Mouse (Mus musculus) hindbrain, embryonic 10.5 days (tissue): ENCODE data around the gene Cd300ld3. TPM values are rescaled to one million over a fixed set of nuclear protein-coding genes. Genes with fewer than 3 reads are reported as not detected.
A peak's percentile ranks its signal among the peaks of the same experiment; 100 is the strongest.

Experiments used
- DNase-seq: peaks from one replicate; pipeline ENCODE4 v3.0.0-alpha.2; 2017; ENCODE audit warnings: low spot score
- H3K27ac ChIP-seq: fragments of 300-500 bp; sonication (generic); 2 replicates; pipeline ENCODE4 v1.5.1; 2016; ENCODE audit warnings: mild to moderate bottlenecking, moderate library complexity
- H3K27me3 ChIP-seq: fragments of 300-500 bp; sonication (generic); 2 replicates; pipeline ENCODE4 v1.6.1; 2016; ENCODE audit warnings: mild to moderate bottlenecking; ENCODE audit not compliant: poor library complexity, insufficient read depth, severe bottlenecking
- H3K36me3 ChIP-seq: fragments of 300-500 bp; sonication (generic); 2 replicates; pipeline ENCODE4 v1.6.1; 2016; ENCODE audit warnings: mild to moderate bottlenecking, moderate library complexity
- H3K4me1 ChIP-seq: fragments of 300-500 bp; sonication (generic); replicated peaks from 2 replicates; pipeline ENCODE4 v1.6.1; 2016; ENCODE audit warnings: mild to moderate bottlenecking
- H3K4me3 ChIP-seq: fragments of 300-500 bp; sonication (generic); 2 replicates; pipeline ENCODE4 v1.5.1; 2016; ENCODE audit warnings: mild to moderate bottlenecking, moderate library complexity
- H3K9me3 ChIP-seq: fragments of 300-500 bp; sonication (generic); 2 replicates; pipeline ENCODE4 v1.6.1; 2016; ENCODE audit warnings: mild to moderate bottlenecking, moderate library complexity
- WGBS: fragments of 180-500 bp; shearing (Covaris S2); methylation state at CpG from one replicate; pipeline ENCODE4 v1.1.7; 2016; 5-methylcytosine and 5-hydroxymethylcytosine counted together
- polyA plus RNA-seq: library from polyadenylated mRNA; unstranded; fragments of >200 nt; fragmentation: Nextera tagmentation; extraction: Ambion mirVana; gene quantifications from 2 replicates; pipeline ENCODE4 v1.2.1, GENCODE M21; 2016

Cd300ld3 gene
- polyA plus RNA-seq, 1 experiment from 2014 or later, result not detected

- Histone ChIP-seq H3K9me3 (no peaks in the 10 kb centered on the region), H3K27me3 (peaks cover 46% of the 10 kb centered on the region), H3K4me1 (peaks cover 30% of the 10 kb centered on the region), H3K4me3 (no peak overlapping the region), H3K27ac (no peak overlapping the region), H3K36me3 (no peaks in the 10 kb centered on the region)
- WGBS, result 76% methylated on average over 5 of the region's 5 CpGs
- no peak for DNase-seq
Observed at GRCm38 (mm10) chr11:115075859-115076258, 27.6 kb upstream of the Cd300ld3 start.

- Histone ChIP-seq H3K27me3 (peaks cover 51% of the 10 kb centered on the region), H3K4me3 (no peak overlapping the region), H3K36me3 (no peaks in the 10 kb centered on the region), H3K4me1 (peaks cover 35% of the 10 kb centered on the region), H3K27ac (no peak overlapping the region), H3K9me3 (no peaks in the 10 kb centered on the region)
- DNase-seq, result no peak
- 83% methylated on average over 7 of the region's 7 CpGs for WGBS
Observed at GRCm38 (mm10) chr11:115075407-115075806, 27.2 kb upstream of the Cd300ld3 start.

- Histone ChIP-seq H3K27me3 (peaks cover 75% of the 10 kb centered on the region), H3K4me1 (peaks cover 41% of the 10 kb centered on the region), H3K4me3 (no peak overlapping the region), H3K9me3 (no peaks in the 10 kb centered on the region), H3K36me3 (no peaks in the 10 kb centered on the region), H3K27ac (no peak overlapping the region)
- 64% methylated on average over 5 of the region's 5 CpGs for WGBS
- DNase-seq, result no peak
Observed at GRCm38 (mm10) chr11:115073002-115073401, 24.8 kb upstream of the Cd300ld3 start.

- DNase-seq, result peak; percentile 45
- Histone ChIP-seq H3K27me3 (peaks cover 82% of the 10 kb centered on the region), H3K27ac (peak overlapping the region; percentile 84)
Observed at GRCm38 (mm10) chr11:115071631-115072294, 23.6 kb upstream of the Cd300ld3 start.

GRCm38 (mm10) chr11:115071015-115071551 lies 22.9 kb upstream of the Cd300ld3 start:
- H3K4me1 ChIP-seq, result peaks cover 41% of the 10 kb centered on the region
- H3K4me3 ChIP-seq, result peak overlapping the region; percentile 18
- 5% methylated on average over 9 of the region's 9 CpGs for WGBS
- no peaks in the 10 kb centered on the region for H3K9me3 ChIP-seq
- H3K36me3 ChIP-seq, result no peaks in the 10 kb centered on the region
- peak; percentile 74 for DNase-seq
- peak overlapping the region; percentile 84 for H3K27ac ChIP-seq
- peaks cover 79% of the 10 kb centered on the region for H3K27me3 ChIP-seq

More at GRCm38 (mm10) chr11:115071631-115072294, 23.6 kb upstream of the Cd300ld3 start:
- 16% methylated on average over 14 of the region's 14 CpGs for WGBS
- Histone ChIP-seq H3K36me3 (no peaks in the 10 kb centered on the region), H3K9me3 (no peaks in the 10 kb centered on the region), H3K4me1 (peaks cover 41% of the 10 kb centered on the region), H3K4me3 (peak overlapping the region; percentile 18)

- H3K27me3 ChIP-seq, result peaks cover 48% of the 10 kb centered on the region
- WGBS, result 71% methylated on average over 6 of the region's 6 CpGs
- peaks cover 36% of the 10 kb centered on the region for H3K4me1 ChIP-seq
- DNase-seq, result no peak
- H3K27ac ChIP-seq, result no peak overlapping the region
- H3K4me3 ChIP-seq, result no peak overlapping the region
- no peaks in the 10 kb centered on the region for H3K36me3 ChIP-seq
- H3K9me3 ChIP-seq, result no peaks in the 10 kb centered on the region
Observed at GRCm38 (mm10) chr11:115066768-115067167, 18.6 kb upstream of the Cd300ld3 start.

- Histone ChIP-seq H3K4me1 (peaks cover 16% of the 10 kb centered on the region; the same call in 1 of the 2 replicates), H3K36me3 (no peaks in the 10 kb centered on the region), H3K9me3 (no peaks in the 10 kb centered on the region), H3K4me3 (no peak within 1 kb of the TSS), H3K27me3 (peaks cover 15% of the 10 kb centered on the region), H3K27ac (no peak within 1 kb of the TSS)
- 44% methylated on average over 5 of the region's 5 CpGs for WGBS
- DNase-seq, result no peak
Observed at GRCm38 (mm10) chr11:115062077-115062476, 13.9 kb upstream of the Cd300ld3 start, which contains the start of gene Cd300e. Gene Cd300e (minus strand): TSS chr11:115062177.

- H3K36me3 ChIP-seq, result no peaks in the 10 kb centered on the region
- no peak for DNase-seq
- H3K4me3 ChIP-seq, result no peak overlapping the region
- no peaks in the 10 kb centered on the region for H3K9me3 ChIP-seq
- WGBS, result 81% methylated on average over 2 of the region's 2 CpGs
- H3K4me1 ChIP-seq, result peaks cover 16% of the 10 kb centered on the region; the same call in 1 of the 2 replicates
- H3K27me3 ChIP-seq, result peaks cover 4% of the 10 kb centered on the region; the same call in 1 of the 2 replicates
- H3K27ac ChIP-seq, result no peak overlapping the region
Observed at GRCm38 (mm10) chr11:115059797-115060196, 11.6 kb upstream of the Cd300ld3 start.

GRCm38 (mm10) chr11:115058701-115059100 lies 10.5 kb upstream of the Cd300ld3 start:
- no peaks in the 10 kb centered on the region for H3K36me3 ChIP-seq
- DNase-seq, result no peak
- WGBS, result 75% methylated on average over 4 of the region's 4 CpGs
- H3K27ac ChIP-seq, result no peak overlapping the region
- peaks cover 14% of the 10 kb centered on the region; the same call in 1 of the 2 replicates for H3K4me1 ChIP-seq
- H3K9me3 ChIP-seq, result no peaks in the 10 kb centered on the region
- H3K27me3 ChIP-seq, result peaks cover 4% of the 10 kb centered on the region; the same call in 1 of the 2 replicates
- H3K4me3 ChIP-seq, result no peak overlapping the region

- H3K4me3 ChIP-seq, result no peak overlapping the region
- H3K4me1 ChIP-seq, result no peaks in the 10 kb centered on the region
- DNase-seq, result no peak
- H3K36me3 ChIP-seq, result no peaks in the 10 kb centered on the region
- no peak overlapping the region for H3K27ac ChIP-seq
- H3K27me3 ChIP-seq, result no peaks in the 10 kb centered on the region; the same call in 1 of the 2 replicates
- H3K9me3 ChIP-seq, result no peaks in the 10 kb centered on the region
Observed at GRCm38 (mm10) chr11:115054537-115054936, 6.3 kb upstream of the Cd300ld3 start.

GRCm38 (mm10) chr11:115052991-115053390 lies 4.8 kb upstream of the Cd300ld3 start:
- Histone ChIP-seq H3K36me3 (no peaks in the 10 kb centered on the region), H3K27ac (no peak overlapping the region), H3K27me3 (no peaks in the 10 kb centered on the region; the same call in 1 of the 2 replicates), H3K4me3 (no peak overlapping the region), H3K4me1 (no peaks in the 10 kb centered on the region), H3K9me3 (no peaks in the 10 kb centered on the region)
- 94% methylated on average over 1 of the region's 1 CpGs for WGBS
- DNase-seq, result no peak

GRCm38 (mm10) chr11:115052206-115052605 lies 4.0 kb upstream of the Cd300ld3 start:
- Histone ChIP-seq H3K27ac (no peak overlapping the region), H3K9me3 (no peaks in the 10 kb centered on the region), H3K4me3 (no peak overlapping the region), H3K27me3 (no peaks in the 10 kb centered on the region; the same call in 1 of the 2 replicates), H3K4me1 (no peaks in the 10 kb centered on the region), H3K36me3 (no peaks in the 10 kb centered on the region)
- 5% methylated on average over 9 of the region's 9 CpGs for WGBS
- DNase-seq, result peak; percentile 48

- no peak overlapping the region for H3K27ac ChIP-seq
- no peak overlapping the region for H3K4me3 ChIP-seq
- no peaks in the 10 kb centered on the region for H3K4me1 ChIP-seq
- no peaks in the 10 kb centered on the region; the same call in 1 of the 2 replicates for H3K27me3 ChIP-seq
- DNase-seq, result no peak
- H3K36me3 ChIP-seq, result no peaks in the 10 kb centered on the region
- H3K9me3 ChIP-seq, result no peaks in the 10 kb centered on the region
- WGBS, result 48% methylated on average over 3 of the region's 3 CpGs
Observed at GRCm38 (mm10) chr11:115049282-115049895, 1.2 kb upstream of the Cd300ld3 start.
